Mouse (Mus musculus) Patski (cell line): ENCODE data around the gene Naaa. TPM values are rescaled to one million over a fixed set of nuclear protein-coding genes. Genes with fewer than 3 reads are reported as not detected.

Source experiments
- ATAC-seq: fragments of 100-300 bp; one replicate; pipeline ENCODE4 v1.8.0; 2021
- CTCF ChIA-PET: fragments of 350-600 bp; sonication (Branson Sonifier 250); formaldehyde crosslinking; loops from one replicate; lab custom pipeline; 2022; ENCODE audit warnings: inconsistent platforms; lab: Charles Lee
- POLR2A ChIA-PET: fragments of 350-600 bp; sonication (Branson Sonifier 250); formaldehyde crosslinking; loops from one replicate; lab custom pipeline; 2022; ENCODE audit warnings: antibody characterized with exemption, inconsistent platforms; lab: Charles Lee
- DNase-seq: peaks from one replicate; pipeline ENCODE4 v3.0.0-alpha.2; 2011; ENCODE audit warnings: low read depth, low spot score
- H3K27me3 ChIP-seq: fragments of 371-371 bp; one replicate; pipeline ENCODE4 v1.5.1; 2021
- CTCF ChIP-seq: fragments of 100-300 bp; IDR thresholded peaks from one replicate; pipeline ENCODE4 v1.5.1; 2021
- in situ Hi-C: fragments of 300-500 bp; cut with MboI; formaldehyde crosslinking; loops from 3 replicates; pipeline ENCODE4 v1.11.1; 2018; ENCODE audit warnings: low pct_unique_long_range_greater_than_20kb, mixed read lengths
- polyA plus RNA-seq: library from polyadenylated mRNA; unstranded; gene quantifications from one replicate; pipeline ENCODE4 v1.2.3, GENCODE M21; 2021

Gene Naaa
- polyA plus RNA-seq, 1 experiment from 2014 or later, result 33.5 TPM

- ATAC-seq (peak; percentile 62), DNase-seq (no peak)
- CTCF ChIA-PET, result interaction anchor here (0.9 to 4.6 kb wide), 9 partner anchors 10 to 89 kb away, joined by 3 to 25 read pairs (median 5); no protein-coding TSS in a partner anchor
- POLR2A ChIA-PET, result interaction anchor here (1.1 to 1.6 kb wide), 2 partner anchors 12 to 45 kb away, joined by 4 read pairs; no protein-coding TSS in a partner anchor
- TF ChIP-seq CTCF, result peak; percentile 87
- in situ Hi-C loops, result loop anchor here (5.0 to 25.0 kb wide), 3 partner anchors 47 to 727 kb away; partner anchors contain the start of gene Parm1
- H3K27me3 ChIP-seq, result no peaks in the 10 kb centered on the region
These were observed 38.4 kb downstream of the Naaa start for GRCm38 (mm10) chr5:92239333-92240232.

GRCm38 (mm10) chr5:92234939-92235557 lies 42.9 kb downstream of the Naaa start:
- H3K27me3 ChIP-seq, result no peaks in the 10 kb centered on the region
- in situ Hi-C loops, result loop anchor here (5.0 to 25.0 kb wide), 3 partner anchors 43 to 723 kb away; partner anchors contain the start of gene Parm1
- ATAC-seq (no peak), DNase-seq (no peak)
- ChIA-PET POLR2A (no interaction called here), CTCF (no interaction called here)
- no peak for TF ChIP-seq CTCF

GRCm38 (mm10) chr5:92233366-92233765 lies 44.6 kb downstream of the Naaa start:
- TF ChIP-seq CTCF, result no peak
- H3K27me3 ChIP-seq, result no peaks in the 10 kb centered on the region
- ChIA-PET POLR2A (interaction anchor here (0.8 kb wide), 1 partner anchor 13 kb away, joined by 3 read pairs; no protein-coding TSS in a partner anchor), CTCF (interaction anchor here (0.8 to 1.1 kb wide), 3 partner anchors 26 to 165 kb away, joined by 3 read pairs; no protein-coding TSS in a partner anchor)
- DNase-seq, result no peak
- in situ Hi-C loops, result loop anchor here (10.0 to 25.0 kb wide), 2 partner anchors 179 to 721 kb away; partner anchors contain the start of gene Parm1
- no peak for ATAC-seq

- CTCF ChIA-PET, result interaction anchor here (0.7 kb wide), 1 partner anchor 12 kb away, joined by 4 read pairs; no protein-coding TSS in a partner anchor
- POLR2A ChIA-PET, result no interaction called here
- ATAC-seq (no peak), DNase-seq (no peak)
- in situ Hi-C loops, result loop anchor here (10.0 to 25.0 kb wide), 2 partner anchors 177 to 720 kb away; partner anchors contain the start of gene Parm1
- TF ChIP-seq CTCF, result no peak
- no peaks in the 10 kb centered on the region for H3K27me3 ChIP-seq
These were observed 46.1 kb downstream of the Naaa start for GRCm38 (mm10) chr5:92231836-92232235.

- no peaks in the 10 kb centered on the region for H3K27me3 ChIP-seq
- ATAC-seq (no peak), DNase-seq (no peak)
- in situ Hi-C loops, result loop anchor here (10.0 to 25.0 kb wide), 2 partner anchors 176 to 718 kb away; partner anchors contain the start of gene Parm1
- POLR2A ChIA-PET, result interaction anchor here (0.7 kb wide), 1 partner anchor 20 kb away, joined by 4 read pairs; no protein-coding TSS in a partner anchor
- TF ChIP-seq CTCF, result no peak
- CTCF ChIA-PET, result interaction anchor here (0.8 kb wide), 1 partner anchor 8 kb away, joined by 5 read pairs; no protein-coding TSS in a partner anchor
These were observed 47.7 kb downstream of the Naaa start for GRCm38 (mm10) chr5:92230306-92230705.

- H3K27me3 ChIP-seq, result no peaks in the 10 kb centered on the region
- in situ Hi-C loops, result loop anchor here (25.0 kb wide), 1 partner anchor 717 kb away; the partner anchor contains the start of gene Parm1
- ChIA-PET POLR2A (no interaction called here), CTCF (interaction anchor here (0.8 kb wide), 1 partner anchor 9 kb away, joined by 5 read pairs; no protein-coding TSS in a partner anchor)
- ATAC-seq, result no peak
- DNase-seq, result no peak
- no peak for TF ChIP-seq CTCF
These were observed 48.5 kb downstream of the Naaa start for GRCm38 (mm10) chr5:92229514-92229913.

GRCm38 (mm10) chr5:92228776-92229175 lies 49.2 kb downstream of the Naaa start:
- ATAC-seq (no peak), DNase-seq (no peak)
- H3K27me3 ChIP-seq, result no peaks in the 10 kb centered on the region
- TF ChIP-seq CTCF, result no peak
- ChIA-PET POLR2A (interaction anchor here (0.6 to 0.7 kb wide), 2 partner anchors 59 to 155 kb away, joined by 3 to 5 read pairs; no protein-coding TSS in a partner anchor), CTCF (interaction anchor here (1.2 kb wide), 1 partner anchor 9 kb away, joined by 6 read pairs; no protein-coding TSS in a partner anchor)
- in situ Hi-C loops, result loop anchor here (25.0 kb wide), 1 partner anchor 716 kb away; the partner anchor contains the start of gene Parm1

GRCm38 (mm10) chr5:92227782-92228181 lies 50.2 kb downstream of the Naaa start:
- no peaks in the 10 kb centered on the region for H3K27me3 ChIP-seq
- ATAC-seq (no peak), DNase-seq (no peak)
- no peak for TF ChIP-seq CTCF
- CTCF ChIA-PET, result interaction anchor here (0.8 to 1.9 kb wide), 4 partner anchors 8 to 76 kb away, joined by 3 to 6 read pairs (median 4); no protein-coding TSS in a partner anchor
- in situ Hi-C loops, result loop anchor here (25.0 kb wide), 1 partner anchor 715 kb away; the partner anchor contains the start of gene Parm1
- POLR2A ChIA-PET, result interaction anchor here (1.6 kb wide), 1 partner anchor 11 kb away, joined by 4 read pairs; no protein-coding TSS in a partner anchor

- in situ Hi-C loops, result no loop called here
- ATAC-seq (peak; percentile 81), DNase-seq (peak; percentile 81)
- ChIA-PET CTCF (interaction anchor here (1.2 to 3.5 kb wide), 8 partner anchors 8 to 206 kb away, joined by 3 to 15 read pairs (median 4); no protein-coding TSS in a partner anchor), POLR2A (interaction anchor here (0.6 to 1.0 kb wide), 3 partner anchors 13 to 1341 kb away, joined by 3 read pairs; no protein-coding TSS in a partner anchor)
- H3K27me3 ChIP-seq, result no peaks in the 10 kb centered on the region
- no peak for TF ChIP-seq CTCF
These were observed 57.6 kb downstream of the Naaa start for GRCm38 (mm10) chr5:92220287-92220902.
